Mouse (Mus musculus) retina, postnatal 7 days (tissue): ENCODE measurements around the gene Amotl1.

Experiments used
- DNase-seq: peaks from one replicate; pipeline ENCODE4 v3.0.0-alpha.2; 2012; ENCODE audit warnings: low read depth, low spot score

Amotl1 gene

GRCm38 (mm10) chr9:14547584-14548365 is 97.1 kb downstream of the Amotl1 start:
- DNase-seq = no peak

- DNase-seq = no peak
Observed at GRCm38 (mm10) chr9:14544034-14544757, 100.7 kb downstream of the Amotl1 start.

- no peak for DNase-seq
Observed at GRCm38 (mm10) chr9:14534833-14535456, 109.9 kb downstream of the Amotl1 start.

- no peak for DNase-seq
Observed at GRCm38 (mm10) chr9:14533659-14534058, 111.2 kb downstream of the Amotl1 start.

GRCm38 (mm10) chr9:14532283-14532682 is 112.6 kb downstream of the Amotl1 start:
- DNase-seq = no peak

GRCm38 (mm10) chr9:14530004-14530403 is 114.9 kb downstream of the Amotl1 start:
- no peak for DNase-seq

GRCm38 (mm10) chr9:14523408-14524043 is 121.3 kb downstream of the Amotl1 start:
- peak; percentile 54 for DNase-seq

GRCm38 (mm10) chr9:14521695-14522094 is 123.2 kb downstream of the Amotl1 start:
- DNase-seq = no peak

- DNase-seq = no peak
Observed at GRCm38 (mm10) chr9:14520971-14521670, 123.7 kb downstream of the Amotl1 start.

GRCm38 (mm10) chr9:14518105-14518504 is 126.8 kb downstream of the Amotl1 start:
- DNase-seq = no peak

- no peak for DNase-seq
Observed at GRCm38 (mm10) chr9:14517296-14517695, 127.6 kb downstream of the Amotl1 start.

- peak; percentile 34 for DNase-seq
Observed at GRCm38 (mm10) chr9:14512633-14513445, 132.0 kb downstream of the Amotl1 start.

- no peak for DNase-seq
Observed at GRCm38 (mm10) chr9:14500916-14501424, 143.9 kb downstream of the Amotl1 start.

- DNase-seq = peak; percentile 99
Observed at GRCm38 (mm10) chr9:14500023-14500915, 144.6 kb downstream of the Amotl1 start, which contains the start of the genes Kdm4d and Cwc15. Gene Kdm4d, minus strand, starts transcription at chr9:14500482. Gene Cwc15, plus strand, starts transcription at chr9:14500617.

GRCm38 (mm10) chr9:14498896-14499705 is 145.8 kb downstream of the Amotl1 start:
- no peak for DNase-seq
